Mouse (Mus musculus) cerebellum, postnatal 14 days (tissue): ENCODE measurements at regions not wholly inside any gene's neighbourhood (a gene's known extent, or its start where the extent isn't known, plus 50 kb on each side); places are given as distances from the start of the nearest gene placed in this dataset.
A peak's percentile ranks its signal among the peaks of the same experiment; 100 is the strongest.

Source experiments
- DNase-seq, 2 experiments: peaks; one replicate each; pipeline ENCODE4 v3.0.0; 2021; ENCODE audit warnings: mixed read lengths in 2 of 2

GRCm38 (mm10) chr17:80891656-80892055 is 52.8 kb upstream of the Tmem178 start:
- DNase-seq, result no peak

- no peak for DNase-seq
Observed at GRCm38 (mm10) chr17:80889095-80889494, 55.3 kb upstream of the Tmem178 start.

- no peak for DNase-seq
Observed at GRCm38 (mm10) chr17:80887749-80888119, 56.7 kb upstream of the Tmem178 start.

GRCm38 (mm10) chr17:80887021-80887748 is 57.2 kb upstream of the Tmem178 start:
- peak; percentile 49 to 50 for DNase-seq

- peak; percentile 32 to 34 for DNase-seq
Observed at GRCm38 (mm10) chr17:80886211-80886701, 58.2 kb upstream of the Tmem178 start.

GRCm38 (mm10) chr17:80885706-80886105 is 58.7 kb upstream of the Tmem178 start:
- no peak for DNase-seq

GRCm38 (mm10) chr17:80884886-80885285 is 59.5 kb upstream of the Tmem178 start:
- DNase-seq, result no peak

GRCm38 (mm10) chr17:80882476-80882875 is 62.0 kb upstream of the Tmem178 start:
- DNase-seq, result no peak

- DNase-seq, result no peak
Observed at GRCm38 (mm10) chr17:80880325-80880724, 64.1 kb upstream of the Tmem178 start.

GRCm38 (mm10) chr17:80875352-80876044 is 68.9 kb upstream of the Tmem178 start:
- peak; percentile 83 to 85 for DNase-seq

GRCm38 (mm10) chr17:80870965-80871364 is 73.5 kb upstream of the Tmem178 start:
- no peak for DNase-seq

- DNase-seq, result no peak
Observed at GRCm38 (mm10) chr17:80862338-80862737, 82.1 kb upstream of the Tmem178 start.

- peak; percentile 86 to 87 for DNase-seq
Observed at GRCm38 (mm10) chr17:80846996-80847810, 97.2 kb upstream of the Tmem178 start.

GRCm38 (mm10) chr17:80845349-80845748 is 99.1 kb upstream of the Tmem178 start:
- DNase-seq, result no peak

- no peak for DNase-seq
Observed at GRCm38 (mm10) chr17:80841903-80842302, 102.5 kb upstream of the Tmem178 start.

- no peak for DNase-seq
Observed at GRCm38 (mm10) chr17:80840896-80841295, 103.5 kb upstream of the Tmem178 start.

GRCm38 (mm10) chr17:80840452-80840851 is 104.0 kb upstream of the Tmem178 start:
- DNase-seq, result no peak

- no peak for DNase-seq
Observed at GRCm38 (mm10) chr17:80834701-80835100, 106.4 kb upstream of the Map4k3 start.

GRCm38 (mm10) chr17:80834176-80834517 is 105.9 kb upstream of the Map4k3 start:
- no peak for DNase-seq

- peak in 1 of 2 experiments; percentile 26 for DNase-seq
Observed at GRCm38 (mm10) chr17:80833355-80834175, 105.3 kb upstream of the Map4k3 start.

- no peak for DNase-seq
Observed at GRCm38 (mm10) chr17:80831686-80832085, 103.4 kb upstream of the Map4k3 start.

GRCm38 (mm10) chr17:80827896-80828295 is 99.6 kb upstream of the Map4k3 start:
- DNase-seq, result no peak
